Mouse (Mus musculus) NIH3T3 (cell line): ENCODE results near the gene Tceal1.

ENCODE experiments used
- DNase-seq: peaks from one replicate; pipeline ENCODE4 v3.0.0-alpha.2; 2012; ENCODE audit warnings: low read depth

Gene Tceal1

DNA sequence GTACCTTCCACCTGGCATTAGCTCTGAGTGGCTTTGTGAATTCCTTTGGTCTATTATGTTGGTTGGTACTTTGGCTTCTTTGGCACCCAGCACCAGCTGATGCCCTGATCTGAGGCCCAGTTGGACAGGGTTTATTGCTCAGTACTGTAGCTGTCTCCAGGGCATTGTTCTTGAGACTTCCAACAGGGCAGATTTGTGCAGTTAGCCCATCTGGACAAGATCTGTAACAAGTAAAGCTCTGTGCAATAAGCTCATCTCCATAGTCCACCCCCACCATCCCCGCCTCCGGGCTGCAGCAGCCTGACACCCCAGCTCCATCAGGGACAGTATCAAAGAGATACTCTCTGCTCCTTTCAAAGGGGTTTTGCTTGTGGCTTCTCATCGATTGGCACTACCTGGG lies 47.7 kb downstream of the Tceal1 start:
- DNase-seq = no peak
